Mouse (Mus musculus): ENCODE measurements around the gene Ttc28.

DNA sequence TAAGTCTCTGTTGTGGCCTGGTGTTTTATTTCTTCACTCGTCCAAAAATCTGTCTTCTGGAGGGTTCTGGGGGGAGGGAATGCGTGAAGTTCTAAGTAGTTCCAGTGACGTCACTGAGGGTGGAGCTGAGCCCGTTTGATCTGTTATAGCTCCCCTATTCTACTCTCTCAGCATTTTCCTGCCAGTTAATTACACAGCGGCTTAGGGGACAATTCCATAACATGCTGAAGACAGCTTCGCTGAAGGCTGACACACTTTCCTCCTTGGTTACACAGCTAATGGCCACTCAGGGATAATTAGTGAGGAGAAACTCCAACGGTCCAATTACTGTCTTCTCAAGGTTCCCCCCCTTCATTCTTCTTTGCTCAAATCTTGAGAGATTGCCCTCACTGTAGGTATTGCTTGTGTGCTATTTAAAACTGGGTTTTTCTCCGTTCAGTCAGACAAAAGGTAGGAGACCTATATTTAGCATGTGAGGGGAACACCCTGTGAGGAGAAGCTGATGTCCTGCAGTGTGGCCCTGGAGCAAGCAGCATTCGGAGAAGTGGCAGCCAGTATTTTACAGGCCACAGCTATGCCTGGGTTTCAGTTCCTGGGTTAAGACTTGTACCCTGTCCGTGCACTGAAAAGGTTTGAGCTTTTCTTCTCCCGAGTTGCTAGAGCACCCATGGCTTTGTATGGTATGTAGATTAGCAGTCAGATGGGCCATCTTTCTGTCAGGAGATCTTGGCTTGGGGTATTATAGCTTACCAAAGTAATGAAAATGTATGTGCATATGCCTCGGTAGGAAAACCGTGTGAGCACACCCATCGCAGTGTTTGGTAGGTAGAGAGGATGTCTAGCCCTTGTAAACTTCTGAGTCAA lies 126.9 kb downstream of the Ttc28 start:
- TF ChIP-seq POLR2A (IDR thresholded peaks at IDR 0.05; ENCODE audit: control insufficient read depth, extremely low read depth, insufficient read depth, low read length, poor library complexity) (no peak), CTCF (IDR thresholded peaks at IDR 0.05; ENCODE audit: borderline replicate concordance, control insufficient read depth, extremely low read depth, insufficient read depth, low read length, poor library complexity) (no peak)
